Mouse (Mus musculus): ENCODE measurements at regions not wholly inside any gene's neighbourhood (a gene's known extent, or its start where the extent isn't known, plus 50 kb on each side); places are given as distances from the start of the nearest gene placed in this dataset.

DNA sequence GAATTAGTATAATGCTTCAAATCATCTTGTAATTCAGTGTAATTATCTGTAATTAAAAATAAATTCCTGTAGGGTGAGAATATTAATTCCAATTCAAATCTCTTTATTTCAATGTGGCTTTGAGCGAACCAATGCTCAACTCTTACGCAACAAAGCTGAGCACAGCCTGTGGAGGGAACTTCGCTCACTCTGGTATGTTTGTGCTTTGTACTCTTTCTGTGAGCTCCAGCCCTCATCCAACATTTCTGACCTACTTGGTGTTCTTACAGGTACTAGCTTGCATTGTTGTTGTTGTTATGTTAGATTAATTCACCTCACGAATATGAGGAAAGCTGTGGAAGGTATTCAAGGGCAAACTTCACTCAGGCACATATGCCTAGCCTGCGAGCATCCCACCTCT, 299.7 kb downstream of the Cog6 start:
- Histone ChIP-seq H3K4me2 (no peak overlapping the region), H3K27me3 (no peaks in the 10 kb centered on the region), H3K9me3 (no peaks in the 10 kb centered on the region), H3K27ac (no peak overlapping the region), H3K9ac (no peak overlapping the region), H3K4me3 (no peak overlapping the region), H3K36me3 (no peaks in the 10 kb centered on the region), H3K4me1 (no peaks in the 10 kb centered on the region)
- 85% methylated on average over 5 of the region's 5 CpGs for WGBS
- no peak for ATAC-seq (ENCODE audit: insufficient number of reproducible peaks, low FRiP score, low TSS enrichment, low read depth)

DNA sequence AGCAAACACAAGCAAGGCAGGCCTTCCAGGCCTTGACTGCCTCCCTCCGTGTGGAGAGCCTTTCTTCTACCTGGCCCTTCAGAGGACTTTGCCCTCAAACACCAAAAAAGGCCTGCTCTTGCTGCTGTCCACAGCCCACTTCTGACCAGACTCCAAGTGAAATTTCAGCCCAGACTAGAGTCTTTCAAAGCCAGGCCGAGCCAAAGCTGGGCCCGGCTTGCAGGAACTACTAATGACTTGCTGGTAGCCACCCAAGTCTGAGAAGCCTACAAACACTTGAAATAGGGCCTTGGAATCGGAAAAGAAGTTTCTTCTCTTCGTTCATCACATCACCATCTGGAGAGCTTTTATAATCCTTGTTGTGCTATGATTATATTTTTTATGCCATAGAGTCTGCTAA, 304.9 kb downstream of the Cog6 start:
- Histone ChIP-seq H3K4me3 (no peak overlapping the region), H3K4me2 (no peak overlapping the region), H3K36me3 (no peaks in the 10 kb centered on the region), H3K27me3 (no peaks in the 10 kb centered on the region), H3K9ac (no peak overlapping the region), H3K4me1 (no peaks in the 10 kb centered on the region), H3K9me3 (no peaks in the 10 kb centered on the region), H3K27ac (no peak overlapping the region)
- WGBS: 76% methylated on average over 5 of the region's 5 CpGs
- no peak for ATAC-seq (ENCODE audit: insufficient number of reproducible peaks, low FRiP score, low TSS enrichment, low read depth)

DNA sequence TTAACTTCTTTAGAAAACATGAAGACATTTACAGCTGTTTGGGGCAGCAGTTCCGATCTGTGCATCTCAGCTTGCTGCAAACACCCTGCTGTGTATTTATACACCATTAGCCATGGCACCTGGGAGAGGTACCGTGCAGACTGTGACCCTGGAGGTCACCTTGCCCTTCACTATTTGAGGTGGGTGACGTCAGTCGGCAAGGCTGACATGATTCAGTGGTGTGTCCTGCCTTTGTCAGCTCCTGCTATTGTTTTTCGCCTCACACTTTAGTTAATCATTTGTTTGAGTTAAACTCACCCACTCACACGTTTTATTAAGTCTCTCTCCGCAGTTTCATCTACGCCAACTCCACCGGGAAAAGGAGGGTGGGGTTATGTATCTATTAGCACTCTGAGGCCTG, 305.9 kb downstream of the Cog6 start:
- no peak for ATAC-seq (ENCODE audit: insufficient number of reproducible peaks, low FRiP score, low TSS enrichment, low read depth)
- Histone ChIP-seq H3K36me3 (no peaks in the 10 kb centered on the region), H3K4me1 (no peaks in the 10 kb centered on the region), H3K9me3 (no peaks in the 10 kb centered on the region), H3K4me3 (no peak overlapping the region), H3K27me3 (no peaks in the 10 kb centered on the region), H3K9ac (no peak overlapping the region), H3K27ac (no peak overlapping the region), H3K4me2 (no peak overlapping the region)
- 63% methylated on average over 9 of the region's 9 CpGs for WGBS

DNA sequence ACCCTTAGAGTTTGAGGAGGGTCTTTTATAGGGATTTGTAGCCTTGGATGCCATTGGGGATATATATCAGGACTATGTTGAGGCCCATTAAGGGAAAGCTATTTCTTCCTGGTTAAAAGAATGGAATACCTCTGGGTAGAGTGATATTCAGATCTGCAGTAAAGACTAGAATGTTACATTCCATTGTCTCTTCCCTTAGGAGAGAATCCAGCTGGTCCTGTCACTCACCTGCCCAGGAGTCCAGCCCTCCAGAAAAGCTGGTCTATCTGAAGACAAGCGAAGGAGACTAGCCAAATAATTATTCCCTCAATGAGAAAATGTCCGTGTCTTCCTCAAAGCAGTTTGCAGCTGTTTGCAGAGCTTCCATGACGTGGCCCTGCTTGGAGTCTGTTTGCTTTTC, 308.3 kb downstream of the Cog6 start:
- H3K9ac ChIP-seq: no peak overlapping the region
- ATAC-seq (ENCODE audit: insufficient number of reproducible peaks, low FRiP score, low TSS enrichment, low read depth): no peak
- no peaks in the 10 kb centered on the region for H3K27me3 ChIP-seq
- no peaks in the 10 kb centered on the region for H3K4me1 ChIP-seq
- no peak overlapping the region for H3K27ac ChIP-seq
- H3K4me2 ChIP-seq: no peak overlapping the region
- H3K36me3 ChIP-seq: no peaks in the 10 kb centered on the region
- no peak overlapping the region for H3K4me3 ChIP-seq
- 58% methylated on average over 3 of the region's 3 CpGs for WGBS
- no peaks in the 10 kb centered on the region for H3K9me3 ChIP-seq

DNA sequence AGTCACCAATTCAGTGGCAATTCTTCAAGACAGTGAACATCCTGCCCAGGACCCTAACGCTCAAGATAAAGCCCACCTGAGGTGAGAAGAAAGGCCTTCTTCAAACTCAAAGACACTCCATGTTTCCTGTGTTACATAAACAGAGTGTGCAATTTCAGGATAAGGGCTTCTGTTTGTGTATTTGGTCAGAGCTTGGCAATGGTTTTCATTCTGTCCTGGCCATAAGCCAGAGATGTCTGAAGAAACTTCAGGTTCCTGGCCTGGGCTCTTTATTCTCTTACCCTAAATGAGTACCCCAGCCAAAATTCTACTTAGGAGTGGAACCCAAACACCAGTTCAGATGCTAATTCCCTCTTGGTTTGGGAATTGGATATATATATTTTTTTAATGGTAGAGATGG, 308.7 kb downstream of the Cog6 start:
- ATAC-seq (ENCODE audit: insufficient number of reproducible peaks, low FRiP score, low TSS enrichment, low read depth): no peak
- Histone ChIP-seq H3K4me1 (no peaks in the 10 kb centered on the region), H3K36me3 (no peaks in the 10 kb centered on the region), H3K9ac (no peak overlapping the region), H3K27ac (no peak overlapping the region), H3K9me3 (no peaks in the 10 kb centered on the region), H3K4me2 (no peak overlapping the region), H3K27me3 (no peaks in the 10 kb centered on the region), H3K4me3 (no peak overlapping the region)
- 67% methylated on average over 1 of the region's 1 CpGs for WGBS

DNA sequence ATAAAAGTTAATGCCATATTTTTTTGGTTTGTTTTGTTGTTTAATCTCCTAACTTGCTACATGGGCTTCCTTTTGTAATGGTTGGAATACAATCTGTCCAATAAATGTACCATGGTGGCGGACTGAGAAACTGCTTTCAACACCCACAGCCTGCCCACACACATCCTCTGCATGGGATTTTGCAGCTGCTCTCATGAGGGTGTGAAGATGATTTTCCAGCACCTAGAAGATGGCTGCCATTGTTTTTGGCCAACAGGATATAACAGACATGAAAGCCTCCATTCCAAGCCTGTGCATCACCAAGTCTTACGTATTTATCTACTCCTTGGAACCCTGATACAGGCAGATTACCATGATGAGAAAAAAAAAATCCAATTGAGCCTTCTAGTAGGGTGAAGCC, 310.4 kb downstream of the Cog6 start:
- WGBS: 87% methylated on average over 2 of the region's 2 CpGs
- H3K27me3 ChIP-seq: no peaks in the 10 kb centered on the region
- H3K4me3 ChIP-seq: no peak overlapping the region
- H3K9ac ChIP-seq: no peak overlapping the region
- H3K4me1 ChIP-seq: no peaks in the 10 kb centered on the region
- no peak for ATAC-seq (ENCODE audit: insufficient number of reproducible peaks, low FRiP score, low TSS enrichment, low read depth)
- H3K9me3 ChIP-seq: no peaks in the 10 kb centered on the region
- no peak overlapping the region for H3K27ac ChIP-seq
- no peaks in the 10 kb centered on the region for H3K36me3 ChIP-seq
- no peak overlapping the region for H3K4me2 ChIP-seq

DNA sequence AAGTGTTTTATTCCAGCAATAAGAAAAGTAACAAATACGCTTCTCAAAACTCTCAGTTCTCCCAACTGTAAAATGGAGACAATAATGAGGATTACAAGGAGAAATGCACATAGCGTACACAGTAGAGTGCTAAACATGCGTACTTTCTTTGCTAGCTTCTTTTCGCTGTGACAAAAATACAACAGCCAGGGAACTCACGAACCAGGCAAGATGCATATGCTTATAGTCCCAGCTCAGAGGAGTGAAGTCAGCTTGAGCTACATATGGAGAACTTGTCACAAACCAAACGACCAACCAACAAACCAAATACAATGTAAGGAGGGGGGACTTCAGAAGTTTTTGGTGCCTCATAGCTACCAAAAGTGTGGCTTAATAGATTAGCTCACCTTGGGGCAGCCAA, 313.3 kb downstream of the Cog6 start:
- no peaks in the 10 kb centered on the region for H3K27me3 ChIP-seq
- no peaks in the 10 kb centered on the region for H3K36me3 ChIP-seq
- no peak overlapping the region for H3K27ac ChIP-seq
- ATAC-seq (ENCODE audit: insufficient number of reproducible peaks, low FRiP score, low TSS enrichment, low read depth): no peak
- H3K4me3 ChIP-seq: no peak overlapping the region
- H3K4me1 ChIP-seq: no peaks in the 10 kb centered on the region
- no peaks in the 10 kb centered on the region for H3K9me3 ChIP-seq
- H3K9ac ChIP-seq: no peak overlapping the region
- no peak overlapping the region for H3K4me2 ChIP-seq
- WGBS: 87% methylated on average over 6 of the region's 6 CpGs

DNA sequence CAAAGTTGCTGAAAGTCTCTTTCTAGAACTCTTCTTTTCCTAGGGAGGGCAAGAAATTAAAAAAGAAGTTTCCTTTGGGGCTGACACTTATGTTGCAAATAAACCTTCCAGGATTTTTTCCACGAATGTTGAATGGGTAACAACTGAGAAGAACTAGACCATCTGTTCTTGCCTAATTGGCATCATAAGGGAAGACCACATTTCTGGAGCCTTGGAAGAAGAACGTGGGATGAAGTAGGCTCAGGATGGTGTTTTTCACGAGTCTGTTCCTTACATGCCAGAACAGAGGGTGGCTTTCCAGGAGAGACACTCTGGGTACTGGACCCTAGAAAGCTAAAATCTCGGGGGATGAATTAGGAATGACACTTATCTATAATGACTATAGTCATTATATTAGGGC, 314.1 kb downstream of the Cog6 start:
- Histone ChIP-seq H3K9me3 (no peaks in the 10 kb centered on the region), H3K4me2 (no peak overlapping the region), H3K27ac (no peak overlapping the region), H3K27me3 (no peaks in the 10 kb centered on the region), H3K4me1 (no peaks in the 10 kb centered on the region), H3K4me3 (no peak overlapping the region), H3K9ac (no peak overlapping the region), H3K36me3 (no peaks in the 10 kb centered on the region)
- no peak for ATAC-seq (ENCODE audit: insufficient number of reproducible peaks, low FRiP score, low TSS enrichment, low read depth)
- 68% methylated on average over 4 of the region's 4 CpGs for WGBS

DNA sequence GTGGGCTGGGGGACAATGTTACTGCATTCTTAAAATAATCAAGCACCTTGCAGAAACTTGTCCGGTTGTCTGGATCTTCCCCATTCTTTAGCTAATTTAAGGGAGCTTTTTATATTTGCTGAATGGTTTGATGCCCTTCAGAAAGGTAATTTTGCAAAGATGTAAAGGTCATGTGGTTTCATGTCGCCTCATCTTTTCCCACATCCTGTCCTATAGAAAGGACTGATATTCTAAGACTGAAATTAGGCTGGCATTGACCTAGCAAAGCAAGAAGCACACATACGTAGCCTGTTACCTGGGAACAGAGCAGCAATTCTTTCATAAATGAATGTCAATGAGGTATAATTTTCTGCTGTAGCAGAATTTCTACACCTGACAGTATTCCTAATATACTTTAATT, 315.4 kb downstream of the Cog6 start:
- 62% methylated on average over 3 of the region's 3 CpGs for WGBS
- H3K27ac ChIP-seq: no peak overlapping the region
- no peak overlapping the region for H3K4me2 ChIP-seq
- H3K9ac ChIP-seq: no peak overlapping the region
- no peaks in the 10 kb centered on the region for H3K36me3 ChIP-seq
- no peaks in the 10 kb centered on the region for H3K4me1 ChIP-seq
- ATAC-seq (ENCODE audit: insufficient number of reproducible peaks, low FRiP score, low TSS enrichment, low read depth): no peak
- H3K9me3 ChIP-seq: no peaks in the 10 kb centered on the region
- H3K4me3 ChIP-seq: no peak overlapping the region
- H3K27me3 ChIP-seq: no peaks in the 10 kb centered on the region

DNA sequence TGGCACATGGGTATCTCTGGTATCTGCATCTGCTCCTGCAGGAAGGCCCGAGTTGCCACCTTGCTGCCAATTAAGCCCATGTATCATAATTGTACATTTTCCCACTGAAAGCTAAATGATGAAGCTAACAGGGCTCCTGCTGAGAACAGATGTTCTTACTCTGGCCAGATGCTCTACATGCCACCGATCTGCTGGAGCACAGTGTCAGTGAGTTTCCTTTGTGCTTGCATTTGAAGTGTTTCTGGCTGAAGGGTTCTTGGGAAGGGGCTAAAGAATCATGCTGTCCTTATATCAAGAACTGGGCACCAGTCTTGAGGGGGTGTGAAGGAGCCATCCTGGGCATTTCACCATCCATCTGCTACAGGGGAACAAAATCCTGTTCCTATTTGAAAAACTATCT, 323.2 kb downstream of the Cog6 start:
- Histone ChIP-seq H3K27ac (no peak overlapping the region), H3K9ac (no peak overlapping the region), H3K4me2 (no peak overlapping the region), H3K9me3 (no peaks in the 10 kb centered on the region), H3K4me1 (0 out of 2 replicates have a peak, but pooled peaks cover 2% of the 10 kb centered on the region), H3K27me3 (no peaks in the 10 kb centered on the region), H3K36me3 (no peaks in the 10 kb centered on the region), H3K4me3 (no peak overlapping the region)
- no peak for ATAC-seq (ENCODE audit: insufficient number of reproducible peaks, low FRiP score, low TSS enrichment, low read depth)
- WGBS: 37% methylated on average over 2 of the region's 2 CpGs

DNA sequence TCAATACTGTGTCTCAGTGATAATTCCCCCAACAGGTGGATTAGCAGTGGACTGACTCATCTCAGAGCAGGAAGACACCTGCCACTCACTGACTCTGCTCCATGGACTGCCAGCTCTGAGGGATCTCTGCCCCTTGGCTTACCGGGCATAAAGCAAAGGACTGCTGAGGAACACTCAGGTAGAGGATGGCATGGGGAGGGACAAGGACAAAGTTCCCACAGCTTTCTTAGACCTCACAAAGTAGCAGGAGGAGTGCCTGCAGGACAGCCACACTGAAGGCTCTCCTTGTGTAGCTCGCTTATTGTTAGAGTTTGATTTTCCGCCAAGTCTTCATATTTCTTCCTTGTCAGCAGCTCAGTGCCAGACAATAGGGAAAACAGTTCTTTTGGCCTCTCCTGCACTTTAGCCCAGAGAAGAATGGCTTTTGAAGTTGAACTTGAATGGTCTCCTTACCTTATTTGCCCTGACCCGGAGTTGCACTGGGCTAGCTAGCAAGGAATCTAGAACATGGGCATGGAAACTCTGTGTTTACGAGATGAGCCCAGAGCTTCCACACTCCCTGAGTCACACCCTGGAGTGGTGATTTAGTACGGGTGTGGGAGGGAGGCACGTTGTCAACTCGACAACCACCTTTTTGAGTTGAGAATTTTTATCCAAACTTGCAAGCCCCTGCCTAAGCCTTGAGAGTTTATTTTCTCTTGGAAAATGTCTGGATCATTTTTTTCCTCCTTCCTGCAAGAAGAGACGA, 331.4 kb downstream of the Cog6 start:
- peaks cover 14% of the 10 kb centered on the region; the same call in 1 of the 2 replicates for H3K4me1 ChIP-seq
- WGBS: 38% methylated on average over 9 of the region's 9 CpGs
- no peak overlapping the region for H3K9ac ChIP-seq
- H3K27ac ChIP-seq: peak overlapping the region; percentile 50
- H3K36me3 ChIP-seq: no peaks in the 10 kb centered on the region
- H3K27me3 ChIP-seq: no peaks in the 10 kb centered on the region
- no peak overlapping the region for H3K4me3 ChIP-seq
- no peaks in the 10 kb centered on the region for H3K9me3 ChIP-seq
- H3K4me2 ChIP-seq: no peak overlapping the region
- no peak for ATAC-seq (ENCODE audit: insufficient number of reproducible peaks, low FRiP score, low TSS enrichment, low read depth)

DNA sequence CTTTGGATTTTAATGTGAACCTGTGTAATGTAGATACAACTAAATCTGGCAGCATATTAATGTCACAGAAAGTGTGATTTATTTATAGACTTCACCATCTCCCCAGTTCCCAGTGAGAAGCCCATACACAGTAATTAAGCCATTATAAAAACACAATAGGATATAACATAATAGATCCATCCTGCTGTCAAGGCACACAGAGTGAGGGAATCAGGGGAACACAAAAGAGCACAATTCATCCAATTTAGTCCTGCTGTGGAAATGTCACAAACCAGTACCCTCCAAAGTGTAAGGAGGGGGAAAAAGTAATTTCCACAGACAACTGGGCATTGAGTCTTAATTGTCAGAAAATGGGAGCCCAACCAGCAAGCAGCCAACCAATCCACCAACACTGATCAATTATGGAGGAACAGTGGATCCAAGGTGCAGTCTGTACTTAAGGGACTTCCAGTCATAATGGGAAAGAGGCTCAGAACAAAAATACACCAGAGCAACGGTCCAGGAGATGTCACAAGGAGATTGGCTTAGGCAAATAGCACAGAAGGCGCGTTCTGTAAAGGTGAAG, 336.1 kb downstream of the Cog6 start:
- 82% methylated on average over 3 of the region's 3 CpGs for WGBS

More for the DNA sequence above, 336.1 kb downstream of the Cog6 start:
- Histone ChIP-seq H3K4me3 (no peak overlapping the region), H3K27me3 (no peaks in the 10 kb centered on the region), H3K9ac (no peak overlapping the region), H3K9me3 (no peaks in the 10 kb centered on the region), H3K36me3 (no peaks in the 10 kb centered on the region), H3K4me2 (no peak overlapping the region), H3K27ac (no peak overlapping the region), H3K4me1 (peaks cover 7% of the 10 kb centered on the region; the same call in 1 of the 2 replicates)
- ATAC-seq (ENCODE audit: insufficient number of reproducible peaks, low FRiP score, low TSS enrichment, low read depth): no peak
